Mouse (Mus musculus) forebrain, embryonic 10.5 days (tissue): Measurements from ENCODE around the gene Mx1. TPM values are rescaled to one million over a fixed set of nuclear protein-coding genes. Genes with fewer than 3 reads are reported as not detected.

Experiments
- polyA plus RNA-seq: library from polyadenylated mRNA; unstranded; fragments of >200 nt; fragmentation: Nextera tagmentation; extraction: Ambion mirVana; gene quantifications from 2 replicates; pipeline ENCODE4 v1.2.1, GENCODE M21; 2016

The Mx1 gene
- polyA plus RNA-seq, 1 experiment from 2014 or later, result 0.27 TPM

Other genes starting within 250 kb of the Mx1 start
- 3.1 and 3.6 TPM in 2 replicates for gene Bace2, start 106.2 kb downstream of the Mx1 start, polyA plus RNA-seq
- not detected in 2 replicates for gene Fam3b, start 51.9 kb upstream of the Mx1 start, polyA plus RNA-seq
- gene Tmprss2, start 148.3 kb upstream of the Mx1 start, polyA plus RNA-seq, result 0.20 and 0.38 TPM in 2 replicates